ENCODE assay signal across 9 mouse cellular contexts in the genomic region with DNA sequence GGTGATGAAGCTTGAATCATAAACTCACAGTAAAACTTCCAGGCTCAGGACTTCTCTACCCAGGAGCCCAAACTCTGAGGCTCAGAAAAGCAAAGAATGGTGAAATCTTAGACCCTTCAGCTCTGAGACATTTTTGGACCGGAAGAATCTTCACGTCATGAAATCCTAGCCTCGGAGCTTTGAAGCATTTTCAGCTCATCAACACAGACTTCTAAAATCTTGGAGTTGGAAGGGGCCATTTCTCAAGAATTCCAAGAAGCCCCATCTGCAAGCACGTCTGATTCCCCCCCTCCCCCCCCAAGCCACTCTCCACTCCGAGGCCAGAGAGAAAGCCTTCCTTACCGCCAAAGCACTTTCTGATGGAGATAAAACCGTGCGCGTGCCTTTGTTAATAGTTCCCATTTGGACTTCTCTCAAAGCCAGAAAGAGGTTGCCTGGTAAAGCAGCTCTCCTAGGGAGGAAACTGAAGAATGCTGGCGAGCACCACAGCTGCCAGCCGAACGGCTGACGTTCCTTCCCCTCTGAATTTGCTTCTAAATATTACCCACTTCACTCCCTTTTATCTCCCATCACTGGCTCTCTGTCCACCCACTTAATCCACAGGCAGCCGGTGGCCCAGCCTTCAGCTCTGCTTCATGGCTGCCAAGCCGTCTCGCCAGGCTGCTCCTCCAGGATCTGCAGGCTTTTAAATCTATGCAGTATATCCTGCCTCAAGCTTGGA. TPM values are rescaled to one million over a fixed set of nuclear protein-coding genes. Genes with fewer than 3 reads are reported as not detected.
DNase-seq lines count a peak whose midpoint lies in the region; ATAC-seq and TF ChIP-seq lines count a peak whose summit lies in the region.
"Had no signal": no experiment of that assay in that cellular context is flagged by ENCODE, and none has a peak within 500 bp of the region (broad histone marks: within the 10 kb centered on the region; RNA-seq: fewer than 3 reads in every experiment).

No protein-coding gene starts in this region.

- peaks cover 9% of the 10 kb centered on the region; the same call in 1 of the 2 replicates for H3K4me1 ChIP-seq in lung, embryonic 14.5 days (ENCODE audit: insufficient read depth)
- H3K4me1 ChIP-seq in heart, adult 2 months (ENCODE audit: control insufficient read depth, insufficient read depth, low read length): peaks cover 10% of the 10 kb centered on the region
- no peaks in the 10 kb centered on the region for H3K4me1 ChIP-seq in liver, embryonic 12.5 days
- H3K4me1 ChIP-seq in cerebellum, adult 2 months (ENCODE audit: control insufficient read depth, insufficient read depth, low read length): no peaks in the 10 kb centered on the region

- H3K9ac ChIP-seq in lung, embryonic 14.5 days: no peak overlapping the region; the same call in 1 of the 2 replicates
- H3K9ac ChIP-seq in heart, adult 2 months (ENCODE audit: low read depth, low read length): no peak overlapping the region
- H3K9ac ChIP-seq in liver, embryonic 12.5 days: no peak overlapping the region

- no peaks in the 10 kb centered on the region for H3K27me3 ChIP-seq in lung, embryonic 14.5 days (ENCODE audit: insufficient read depth, low read length)
- no peaks in the 10 kb centered on the region for H3K27me3 ChIP-seq in heart, adult 2 months (ENCODE audit: control insufficient read depth, insufficient read depth, low read length)
- 0 out of 2 replicates have a peak, but pooled peaks cover 3% of the 10 kb centered on the region for H3K27me3 ChIP-seq in liver, embryonic 12.5 days (replicated peaks)
- H3K27me3 ChIP-seq in cerebellum, adult 2 months (ENCODE audit: control insufficient read depth, insufficient read depth, low read length): no peaks in the 10 kb centered on the region; the same call in 1 of the 2 replicates

- no peaks in the 10 kb centered on the region; the same call in 1 of the 2 replicates for H3K79me2 ChIP-seq in heart, adult 2 months (replicated peaks; ENCODE audit: control insufficient read depth, insufficient read depth, low read length)

- DNase-seq in lung, embryonic 14.5 days: peak; percentile 72
- no peak for DNase-seq in lung, adult 18-20 months
- peak; percentile 41 to 77 for DNase-seq in heart, adult 2 months
- peak; percentile 42 to 50 for DNase-seq in left cerebral cortex, postnatal 10 days (ENCODE audit: extremely low spot score in 1 of 2, low spot score in 2 of 2)
- DNase-seq in right cerebral cortex, postnatal 36 days (ENCODE audit: low spot score in 2 of 2): peak; percentile 67 to 73
- DNase-seq in embryo, embryonic 10 days (ENCODE audit: low spot score): no peak
- DNase-seq in cerebellum, adult 2 months: no peak

- WGBS in lung, embryonic 14.5 days: 19% methylated on average over 16 of the region's 16 CpGs
- WGBS in heart, adult 2 months: 19% methylated on average over 16 of the region's 16 CpGs
- WGBS in liver, embryonic 12.5 days (ENCODE audit: insufficient replicate concordance): 39% methylated on average over 16 of the region's 16 CpGs
- WGBS in cerebellum, adult 2 months: 13% methylated on average over 16 of the region's 16 CpGs

- H3K4me3 ChIP-seq in lung, embryonic 14.5 days (ENCODE audit: low read depth, low read length): no peak overlapping the region
- H3K4me3 ChIP-seq in heart, adult 2 months: no peak overlapping the region
- no peak overlapping the region for H3K4me3 ChIP-seq in liver, embryonic 12.5 days
- H3K4me3 ChIP-seq in cerebellum, adult 2 months (replicated peaks; ENCODE audit: insufficient read depth, low read depth, low read length): no peak overlapping the region

- ATAC-seq in lung, embryonic 14.5 days (ENCODE audit: insufficient read depth): peak; percentile 67
- no peak for ATAC-seq in liver, embryonic 12.5 days

- peak; percentile 60; the same call in 1 of the 2 replicates for TF ChIP-seq EP300 in heart, adult 2 months (IDR thresholded peaks at IDR 0.05; ENCODE audit: insufficient read depth, low read depth, low read length)

- TF ChIP-seq POLR2A in heart, adult 2 months (IDR thresholded peaks at IDR 0.05; ENCODE audit: insufficient read depth, low read depth, low read length): no peak
- TF ChIP-seq POLR2A in cerebellum, adult 2 months (IDR thresholded peaks at IDR 0.05; ENCODE audit: borderline replicate concordance, insufficient read depth, low read length): no peak

- peak overlapping the region; percentile 38; the same call in 1 of the 2 replicates for H3K27ac ChIP-seq in lung, embryonic 14.5 days (ENCODE audit: low read depth)
- H3K27ac ChIP-seq in heart, adult 2 months: peak overlapping the region; percentile 46
- H3K27ac ChIP-seq in liver, embryonic 12.5 days: no peak overlapping the region
- no peak overlapping the region for H3K27ac ChIP-seq in cerebellum, adult 2 months (ENCODE audit: insufficient read depth, low read length)

- H3K4me2 ChIP-seq in lung, embryonic 14.5 days: peak overlapping the region; percentile 45
- no peak overlapping the region for H3K4me2 ChIP-seq in liver, embryonic 12.5 days

- no peak for TF ChIP-seq CTCF in lung, embryonic 14.5 days (IDR thresholded peaks at IDR 0.05; ENCODE audit: low read depth)
- TF ChIP-seq CTCF in heart, adult 2 months (IDR thresholded peaks at IDR 0.05): no peak
- TF ChIP-seq CTCF in cerebellum, adult 2 months (IDR thresholded peaks at IDR 0.05; ENCODE audit: borderline replicate concordance, insufficient read depth, low read depth, low read length): no peak

- H3K9me3 ChIP-seq in lung, embryonic 14.5 days (ENCODE audit: low read depth, low read length): no peaks in the 10 kb centered on the region
- no peaks in the 10 kb centered on the region for H3K9me3 ChIP-seq in liver, embryonic 12.5 days (replicated peaks)

- H3K36me3 ChIP-seq in lung, embryonic 14.5 days (ENCODE audit: insufficient read depth): no peaks in the 10 kb centered on the region
- H3K36me3 ChIP-seq in heart, adult 2 months (ENCODE audit: control insufficient read depth, insufficient read depth, low read length): peaks cover 11% of the 10 kb centered on the region
- H3K36me3 ChIP-seq in liver, embryonic 12.5 days: no peaks in the 10 kb centered on the region

- intact Hi-C loops in heart, adult 2 months (cut with DNase I): no loop called here
- intact Hi-C loops in left cerebral cortex, postnatal 10 days (cut with DNase I): no loop called here

RNA-seq across cellular contexts. Expression of gene Trabd2b, which starts 9.6 kb away (rescaled TPM):
- polyA plus RNA-seq in lung, embryonic 14.5 days (2014; fragmentation: Nextera tagmentation; extraction: Ambion mirVana): 4.6 and 4.7 TPM in 2 replicates
- total RNA-seq in heart, adult 2 months (2021): 10 to 100 TPM; 60.1 to 69.8 TPM
- 29.1 and 42.7 TPM in 2 replicates for polyA plus RNA-seq in heart, adult 2 months (2012; rRNA removed)
- total RNA-seq in left cerebral cortex, postnatal 10 days (2021): 1 to 10 TPM; 2.8 to 3.1 TPM
- polyA plus RNA-seq in liver, embryonic 12.5 days (2016; fragmentation: Nextera tagmentation; extraction: Ambion mirVana): 0.38 and 0.65 TPM in 2 replicates
- 4.8 and 5.1 TPM in 2 replicates for polyA plus RNA-seq in cerebellum, adult 2 months (2012; rRNA removed)
- total RNA-seq: common myeloid progenitor, adult 5-6 weeks had no signal

Comparison
In these comparisons a context has a peak if more than half of its experiments do, and no peak if none do; other contexts are left out.
1. DNase-seq: peak in lung, embryonic 14.5 days (single experiment), heart, adult 2 months (2 of 2), left cerebral cortex, postnatal 10 days (2 of 2) and right cerebral cortex, postnatal 36 days (2 of 2); none in lung, adult 18-20 months (0 of 2), embryo, embryonic 10 days (single experiment) and cerebellum, adult 2 months (0 of 2).
2. H3K27ac ChIP-seq: peak in lung, embryonic 14.5 days (single experiment) and heart, adult 2 months (single experiment); none in liver, embryonic 12.5 days (single experiment) and cerebellum, adult 2 months (single experiment).